Mouse (Mus musculus) gastrocnemius, adult 2 months (tissue): ENCODE data around the gene Kdm5b. TPM values are rescaled to one million over a fixed set of nuclear protein-coding genes. Genes with fewer than 3 reads are reported as not detected.

Source experiments
- DNase-seq: peaks from one replicate; pipeline ENCODE4 v3.0.0; 2022
- H3K27ac ChIP-seq: fragments of 200-600 bp; 2 replicates; pipeline ENCODE4 v1.8.1; 2022; ENCODE audit warnings: mild to moderate bottlenecking
- H3K4me3 ChIP-seq: fragments of 200-600 bp; 2 replicates; pipeline ENCODE4 v1.8.1; 2022; ENCODE audit warnings: mild to moderate bottlenecking, moderate library complexity
- CTCF ChIP-seq: fragments of 200-600 bp; IDR thresholded peaks from 2 replicates; pipeline ENCODE4 v1.8.1; 2022; ENCODE audit warnings: antibody characterized with exemption, mild to moderate bottlenecking, moderate library complexity
- intact Hi-C: fragments of 180-260 bp; cut with DNase I; formaldehyde crosslinking; loops from one replicate; pipeline ENCODE4 v1.15.1; 2025
- total RNA-seq, 2 experiments: library from RNA; stranded (reverse); gene quantifications; 2 replicates each; pipeline ENCODE4 v1.2.3; 2021

The Kdm5b gene
- total RNA-seq, 2 experiments from 2014 or later = 9.7 to 9.8 TPM

- TF ChIP-seq CTCF = no peak
- no peak overlapping the region for H3K4me3 ChIP-seq
- intact Hi-C loops = no loop called here
- H3K27ac ChIP-seq = no peak overlapping the region
- no peak for DNase-seq
Observed at GRCm38 (mm10) chr1:134680617-134681016, 120.6 kb downstream of the Kdm5b start.

GRCm38 (mm10) chr1:134682460-134682859 lies 122.5 kb downstream of the Kdm5b start:
- intact Hi-C loops = no loop called here
- Histone ChIP-seq H3K4me3 (no peak overlapping the region), H3K27ac (no peak overlapping the region)
- no peak for TF ChIP-seq CTCF
- no peak for DNase-seq

Other genes with a start within 250 kb of the Kdm5b start
- gene Ppfia4, start 227.2 kb upstream of the Kdm5b start, total RNA-seq = under 1 TPM; 0.42 to 0.46 TPM
- 10 to 100 TPM; 12.3 to 12.4 TPM for gene Tmem183a, start 198.2 kb upstream of the Kdm5b start, total RNA-seq
- gene 4933406M09Rik, start 174.2 kb upstream of the Kdm5b start, total RNA-seq = not detected
- gene Cyb5r1, start 154.6 kb upstream of the Kdm5b start, total RNA-seq = 10 to 100 TPM; 82.3 to 84.1 TPM
- gene Adipor1, start 144.8 kb upstream of the Kdm5b start, total RNA-seq = 100 to 1,000 TPM; 163 to 196 TPM
- 10 to 100 TPM; 17.9 to 20.6 TPM for gene Klhl12, start 104.6 kb upstream of the Kdm5b start, total RNA-seq
- gene Rabif, start 65.5 kb upstream of the Kdm5b start, total RNA-seq = 1 to 10 TPM; 5.5 to 6.7 TPM
- not detected for gene Mgat4e, start 10.5 kb upstream of the Kdm5b start, total RNA-seq
- not detected for gene Syt2, start 86.5 kb downstream of the Kdm5b start, total RNA-seq